Mouse (Mus musculus) 3T3-L1 (cell line): Measurements from ENCODE around the gene 4921504E06Rik.
A peak's percentile ranks its signal among the peaks of the same experiment; 100 is the strongest.

Experiments used
- DNase-seq: peaks from one replicate; pipeline ENCODE4 v3.0.0-alpha.2; 2015; ENCODE audit warnings: low read depth, low spot score

The 4921504E06Rik gene

DNA sequence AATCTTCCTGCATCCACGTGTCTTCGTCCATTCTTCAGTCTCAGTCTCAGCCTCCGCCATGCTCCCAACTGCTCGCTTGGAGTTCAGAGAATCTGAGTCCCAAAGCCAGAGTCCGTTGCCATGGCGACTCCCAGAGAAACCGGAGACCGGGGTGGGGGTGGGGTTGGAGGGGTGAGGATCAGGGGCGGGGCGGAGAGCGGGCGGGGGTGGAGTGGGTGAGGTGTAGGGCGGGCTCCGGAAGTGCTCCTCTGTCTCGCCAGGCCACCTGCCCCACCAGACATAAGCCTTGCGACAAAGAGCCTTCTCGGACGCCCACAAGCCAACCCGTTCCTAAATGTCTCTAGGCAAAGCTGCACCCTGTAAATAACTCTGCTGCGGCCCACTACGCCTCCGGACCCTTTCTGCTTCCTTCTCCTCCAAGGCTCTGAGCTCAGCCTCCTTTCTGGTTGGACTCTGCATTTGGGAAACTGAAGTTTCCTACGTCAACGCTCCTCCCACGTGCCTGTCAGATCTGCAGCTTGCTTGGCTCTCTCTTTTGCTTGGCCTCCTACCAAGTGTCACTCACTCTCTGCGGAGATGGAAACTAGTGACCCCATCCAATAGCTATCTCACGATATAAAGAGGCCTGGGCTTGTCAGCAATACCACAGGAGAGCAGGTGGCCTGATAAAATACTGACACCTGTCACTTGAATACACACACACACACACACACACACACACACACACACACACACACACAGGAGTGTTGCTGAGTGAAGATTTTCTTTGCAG is at the start of gene 4921504E06Rik:
TSS of gene 4921504E06Rik (minus strand) at position 94 of the 772 bp plus-strand sequence.
- no peak for DNase-seq

DNA sequence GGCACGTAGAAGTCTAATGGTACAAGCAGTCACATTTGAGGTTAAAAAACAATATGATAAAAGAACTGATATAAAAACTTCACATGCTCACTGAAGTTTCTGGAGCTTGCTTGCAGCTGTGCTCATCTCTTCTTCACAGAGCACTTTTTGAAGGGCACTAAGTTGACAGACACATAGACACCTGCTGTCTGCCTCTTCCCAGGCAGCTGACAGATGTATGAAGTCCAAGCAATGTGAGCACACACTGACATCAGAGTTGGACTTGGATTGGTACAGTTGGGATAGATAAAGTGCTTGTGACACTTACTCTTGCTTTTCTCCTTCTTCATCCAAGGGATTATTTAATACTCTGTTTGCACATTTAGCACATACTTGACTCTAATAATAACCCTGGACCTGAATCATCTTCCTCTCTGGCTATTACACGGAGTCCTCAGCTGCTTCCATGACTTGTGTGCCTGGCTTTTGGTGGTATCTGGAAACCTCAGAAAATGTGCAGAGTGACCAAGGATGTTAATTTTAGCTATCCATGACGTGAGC is 47.7 kb upstream of the 4921504E06Rik start:
- no peak for DNase-seq

DNA sequence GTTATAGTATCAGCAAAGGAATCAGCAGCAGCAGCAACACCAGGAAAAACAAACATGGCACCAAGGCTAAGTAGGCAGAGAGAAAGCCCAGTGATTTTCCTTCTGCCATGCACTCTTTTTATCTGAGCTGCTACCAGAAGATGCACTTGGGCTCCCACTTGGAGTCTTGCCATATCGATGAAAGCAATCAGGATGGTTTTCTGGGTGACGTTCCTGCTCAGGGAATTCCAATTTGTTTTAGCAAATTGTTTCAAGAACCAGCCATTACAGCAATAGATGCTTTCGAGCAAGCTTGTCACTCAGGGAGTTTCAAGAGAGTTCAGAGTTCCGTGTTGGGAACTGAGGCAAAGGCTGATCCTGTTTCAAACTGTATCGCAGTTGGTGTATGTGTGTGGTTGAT is 47.1 kb upstream of the 4921504E06Rik start:
- DNase-seq, result no peak

DNA sequence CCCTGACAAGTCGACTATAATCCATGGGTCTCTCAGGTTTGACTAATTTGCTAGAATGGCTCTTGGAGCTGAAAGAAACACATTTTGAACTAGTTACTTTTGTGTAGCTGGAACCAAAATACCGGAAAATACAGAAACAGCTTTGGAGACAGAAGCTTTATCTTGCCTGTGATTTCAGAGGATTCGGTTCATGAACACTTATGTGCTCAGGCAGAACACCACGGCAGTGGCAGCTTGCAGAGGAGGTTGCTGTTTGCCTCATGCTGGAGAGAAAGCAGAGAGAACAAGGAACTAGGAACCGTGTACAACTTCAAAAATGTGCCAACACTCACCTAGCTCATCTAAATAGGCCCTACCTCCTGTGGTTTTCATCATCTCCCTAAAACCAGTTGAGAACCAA is 46.1 kb upstream of the 4921504E06Rik start:
- no peak for DNase-seq

DNA sequence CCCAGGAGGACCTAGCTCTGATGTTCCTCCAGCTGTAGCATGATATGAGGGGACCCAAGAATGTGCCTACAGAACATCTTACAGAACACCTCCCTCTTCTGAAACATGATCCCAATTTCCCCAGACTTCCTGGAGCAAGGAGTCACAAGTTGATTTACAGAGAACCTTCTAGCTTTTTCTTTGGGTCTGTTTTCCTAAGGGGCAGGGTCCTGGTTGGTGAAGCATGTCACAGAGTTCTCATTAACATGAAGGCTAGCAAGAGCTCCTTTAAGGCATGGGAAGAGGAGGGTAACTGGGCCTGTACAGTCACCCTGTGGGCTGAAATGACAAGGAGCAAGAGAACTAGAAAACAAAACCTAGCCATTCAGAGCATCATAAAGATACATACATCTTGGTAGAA is 43.3 kb upstream of the 4921504E06Rik start:
- no peak for DNase-seq

DNA sequence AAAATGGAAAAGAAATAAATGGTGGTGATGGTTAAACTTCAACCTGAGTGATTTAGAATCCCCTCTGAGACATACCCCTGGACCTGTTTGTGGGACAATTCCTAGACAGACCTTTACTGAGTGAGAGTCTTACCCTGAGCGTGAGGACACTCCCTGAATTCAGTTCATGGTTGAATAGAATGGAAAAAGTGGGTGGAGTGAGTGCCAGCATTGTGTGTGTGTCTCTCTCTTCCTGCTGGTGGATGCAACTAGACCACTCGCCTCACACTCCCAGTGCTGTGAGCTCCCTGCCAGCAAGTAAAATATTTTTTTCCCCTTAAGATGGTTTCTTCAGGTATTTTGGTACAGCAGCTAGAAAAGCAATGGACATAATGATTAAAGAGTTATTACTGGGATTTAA is 42.7 kb upstream of the 4921504E06Rik start:
- no peak for DNase-seq

DNA sequence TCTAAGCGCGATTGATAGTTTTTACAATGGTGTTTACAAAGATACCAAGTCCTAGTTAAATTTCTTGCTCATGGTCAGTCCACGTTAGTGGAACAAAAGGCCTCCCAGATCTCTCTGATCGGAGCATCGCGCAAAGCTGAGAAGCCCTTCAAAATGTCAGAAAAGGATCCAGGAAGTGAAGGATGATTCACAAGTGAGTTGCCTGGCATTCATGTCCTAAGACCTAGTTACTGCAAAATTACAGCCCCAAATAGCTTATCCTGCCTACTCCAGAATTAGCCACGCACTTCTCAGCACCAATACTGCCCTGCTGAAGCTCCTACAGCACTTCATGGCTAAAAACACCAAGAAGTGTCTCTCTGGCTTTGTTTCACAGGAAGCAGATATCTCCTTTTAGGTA is 41.1 kb upstream of the 4921504E06Rik start:
- no peak for DNase-seq

DNA sequence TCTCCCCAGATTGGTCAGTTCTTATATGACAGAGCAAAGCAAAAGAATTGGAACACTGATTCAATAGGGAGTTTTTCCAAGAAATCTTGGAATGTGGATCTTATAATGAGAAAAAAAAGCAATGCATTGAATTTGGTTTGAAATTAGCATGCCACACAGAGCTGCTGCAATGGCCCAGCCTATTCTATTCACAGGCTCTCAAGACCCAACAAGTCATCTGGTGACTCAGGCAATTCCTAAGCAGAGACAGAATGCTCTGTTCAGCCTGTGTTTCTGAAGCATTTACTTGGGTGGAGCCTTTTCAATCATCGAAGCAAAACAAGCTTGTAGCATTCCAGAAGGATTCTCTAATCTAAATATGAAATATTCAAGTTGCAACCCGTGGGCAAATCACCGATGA is 26.1 kb upstream of the 4921504E06Rik start:
- DNase-seq, result peak; percentile 73

DNA sequence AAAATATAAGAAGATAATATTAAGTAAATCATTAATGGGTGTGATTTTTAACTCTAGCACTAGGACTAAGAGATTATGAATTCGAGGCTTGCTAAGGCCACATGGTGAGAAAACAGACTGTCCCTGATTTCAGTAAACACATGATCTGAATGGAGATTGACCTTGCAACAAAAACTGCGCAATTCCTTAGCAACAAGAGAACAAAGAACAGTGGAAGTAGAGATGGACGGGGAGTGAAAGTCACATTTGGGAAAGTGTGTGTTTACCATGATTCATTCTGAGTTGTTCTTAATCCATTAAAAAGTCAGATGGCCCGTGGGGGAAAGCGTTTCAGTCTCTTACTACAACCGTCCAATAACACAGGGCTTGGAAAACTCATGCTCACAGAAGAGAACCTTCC is 25.5 kb upstream of the 4921504E06Rik start:
- DNase-seq, result peak; percentile 55

DNA sequence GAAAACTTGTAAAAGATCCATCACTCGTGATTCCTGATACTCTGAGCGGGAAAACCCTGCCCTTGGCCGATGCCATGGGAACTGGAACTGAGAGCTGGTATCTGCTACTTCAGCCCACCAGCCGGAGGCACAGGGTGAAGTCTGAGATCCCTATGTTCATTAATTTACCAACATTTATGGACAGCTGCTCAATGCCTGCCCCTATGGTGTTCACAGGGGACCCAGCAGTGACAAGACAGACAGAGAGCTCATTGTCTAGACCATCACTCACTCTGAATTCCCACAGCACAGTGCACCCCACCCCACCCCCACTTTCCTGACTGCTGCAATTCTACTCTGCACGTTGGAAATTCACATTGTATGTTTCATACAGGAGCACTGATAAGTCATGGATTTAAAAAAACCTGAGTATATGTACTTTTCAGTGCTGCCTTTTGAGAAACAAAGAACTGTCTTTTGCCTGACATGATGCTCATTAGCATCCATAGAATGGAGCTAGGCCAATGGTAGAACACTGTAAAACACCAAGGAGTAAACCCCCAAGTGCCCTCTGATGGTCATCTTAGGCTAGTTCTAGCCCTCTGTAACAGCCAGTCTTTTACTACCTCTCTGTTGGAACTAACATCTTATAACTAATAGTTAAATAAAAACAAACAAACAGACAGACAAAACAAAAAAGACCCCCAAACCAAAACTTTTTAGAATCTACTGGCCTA is 8.6 kb upstream of the 4921504E06Rik start:
- DNase-seq, result no peak

DNA sequence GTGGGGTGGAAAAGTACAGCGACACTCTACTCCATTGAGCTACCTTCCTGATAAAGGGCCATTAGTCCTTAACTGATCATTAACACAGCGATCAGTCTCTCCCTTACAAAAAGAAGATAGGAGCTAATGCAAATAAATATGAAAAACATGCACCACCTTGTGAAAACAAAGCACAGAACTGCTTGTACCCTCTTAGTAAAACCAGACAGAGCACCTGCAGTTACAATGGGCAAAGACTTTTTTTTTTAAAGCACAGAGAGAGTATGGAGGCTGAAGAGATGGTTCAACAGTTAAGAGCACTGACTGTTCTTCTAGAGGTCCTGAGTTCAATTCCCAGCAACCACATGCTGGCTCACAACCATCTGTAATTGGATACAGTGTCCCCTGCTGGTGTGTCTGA is 6.9 kb upstream of the 4921504E06Rik start:
- no peak for DNase-seq

DNA sequence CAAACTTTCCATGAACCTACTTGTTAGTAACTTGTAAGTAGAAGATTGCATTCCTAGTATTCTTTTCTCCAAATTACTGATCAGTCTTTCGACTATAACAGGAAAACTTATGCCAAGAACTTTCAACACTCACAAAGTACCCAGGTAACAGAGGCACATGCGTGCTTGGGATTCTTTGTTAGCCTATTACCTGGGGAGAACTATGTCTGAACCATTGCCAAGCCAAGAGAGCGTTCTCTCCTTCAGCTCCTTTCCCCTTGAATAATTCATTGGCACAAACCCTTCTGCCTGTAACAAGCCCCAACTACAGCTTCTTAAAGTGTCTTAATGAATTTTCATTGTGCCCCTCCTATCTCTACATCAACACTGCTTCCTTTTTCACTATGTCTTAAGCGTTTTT is 6.4 kb upstream of the 4921504E06Rik start:
- DNase-seq, result no peak

DNA sequence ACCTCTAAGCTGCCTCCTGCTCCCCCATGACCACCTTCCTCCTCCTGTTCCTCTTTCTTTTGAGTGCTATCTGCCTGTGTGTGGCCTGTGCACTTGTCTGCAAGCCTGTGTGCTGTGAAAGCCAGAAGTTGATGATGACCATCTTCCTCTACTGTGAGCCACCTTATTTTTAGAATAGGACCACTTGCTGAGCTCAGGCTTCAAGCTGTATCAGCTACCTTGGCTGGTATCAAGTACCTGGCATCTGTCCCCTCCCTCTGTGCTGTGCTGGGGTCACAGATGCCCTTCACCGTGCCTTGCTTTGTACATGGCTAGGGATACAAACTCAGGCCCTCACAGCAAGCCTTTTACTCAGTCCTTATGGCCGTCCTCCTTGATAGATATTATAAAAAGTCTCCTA is 2.3 kb downstream of the 4921504E06Rik start:
- DNase-seq, result no peak

DNA sequence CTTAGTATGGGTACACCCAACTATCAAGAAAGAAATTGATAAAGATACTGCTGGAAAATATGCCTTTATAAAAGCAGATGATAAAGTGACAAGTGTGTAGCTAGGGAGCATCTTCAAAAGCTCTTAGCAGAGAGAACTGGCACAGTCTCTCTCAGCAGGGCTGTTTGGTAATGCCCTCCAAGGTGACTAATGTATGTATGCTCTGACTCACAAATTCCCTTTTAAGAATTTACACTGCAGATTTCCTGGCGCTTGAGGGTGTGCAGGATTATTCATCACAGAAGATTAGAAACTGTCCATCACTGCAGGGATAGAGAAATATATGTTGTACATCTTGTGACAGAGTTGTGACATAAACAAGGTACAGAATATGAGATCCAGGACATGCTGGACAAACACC is 12.8 kb downstream of the 4921504E06Rik start:
- peak; percentile 70 for DNase-seq

DNA sequence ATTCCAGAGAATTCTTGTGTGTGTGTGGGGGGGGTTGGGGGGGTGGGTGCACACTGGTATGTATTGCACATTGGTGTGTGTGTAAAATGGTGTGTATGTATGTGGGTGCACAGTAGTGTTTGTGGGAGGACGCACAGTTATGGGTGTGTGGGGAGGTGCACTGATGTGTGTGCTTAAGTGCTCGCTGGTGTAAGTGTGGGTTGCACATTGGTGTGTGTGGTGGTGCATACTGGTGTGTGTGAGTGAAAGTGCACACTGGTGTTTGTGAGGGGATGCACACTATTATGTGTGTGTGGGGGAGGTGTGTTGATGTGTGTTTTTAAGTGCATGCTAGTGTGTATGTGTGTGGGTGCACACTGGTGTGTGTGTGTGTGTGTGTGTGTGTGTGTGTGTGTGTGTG is 24.3 kb downstream of the 4921504E06Rik start:
- no peak for DNase-seq

DNA sequence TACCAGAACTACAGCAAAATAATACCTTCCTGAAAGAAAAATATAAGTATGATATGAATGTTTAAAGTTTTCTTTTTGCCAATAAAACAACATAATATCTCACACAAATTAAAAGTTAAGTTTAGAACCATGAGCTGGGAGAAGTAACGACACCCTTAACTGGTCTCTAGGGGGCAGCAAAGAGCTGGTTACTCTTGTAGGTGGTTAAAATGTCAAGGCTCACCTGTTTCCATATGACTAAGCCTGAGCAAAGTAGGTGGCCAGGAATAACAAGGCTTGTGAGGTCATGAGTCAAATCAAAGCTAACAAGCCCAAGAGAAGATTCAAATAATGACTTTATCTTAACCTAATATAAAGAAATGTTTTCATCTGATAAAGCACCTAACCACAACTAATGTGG is 24.9 kb downstream of the 4921504E06Rik start:
- DNase-seq, result peak; percentile 68

DNA sequence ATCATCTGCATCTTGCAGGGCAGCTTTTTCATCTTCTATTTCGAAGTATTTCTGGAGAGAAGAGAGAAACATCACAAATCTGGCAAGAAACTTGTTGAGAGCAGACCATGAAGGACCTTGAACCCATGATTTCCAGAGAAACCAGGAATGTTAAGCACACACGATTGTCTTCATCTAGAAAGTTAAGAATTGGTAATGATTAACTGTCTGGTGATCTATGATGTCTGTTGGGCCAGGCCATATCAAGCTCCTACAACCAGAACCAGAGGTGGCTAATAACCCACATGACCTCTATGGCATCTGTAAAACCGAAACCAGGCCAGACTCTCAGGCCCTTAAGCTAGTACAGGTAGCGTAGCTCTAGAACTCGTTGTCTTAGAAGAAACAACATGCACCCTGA is 29.6 kb downstream of the 4921504E06Rik start:
- no peak for DNase-seq

DNA sequence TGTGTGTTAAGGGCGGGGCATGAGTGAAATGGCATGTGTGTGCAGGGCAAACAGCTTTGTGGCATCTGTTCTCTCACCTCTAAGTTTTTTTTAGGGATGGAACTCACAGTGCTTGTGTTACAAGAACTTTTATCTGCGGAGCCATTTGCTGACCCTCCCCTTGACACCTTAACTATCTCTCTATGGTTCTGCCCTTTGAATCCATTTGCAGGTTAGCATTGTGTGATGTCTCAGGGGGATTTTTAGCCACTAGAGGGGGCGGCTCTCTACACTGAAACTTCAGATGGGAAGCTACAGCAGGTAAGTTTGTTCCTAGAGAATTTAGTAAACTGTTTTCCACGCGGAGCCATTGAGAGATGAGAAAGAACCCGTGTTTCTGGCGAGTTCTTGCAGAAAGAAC is 32.1 kb downstream of the 4921504E06Rik start:
- DNase-seq, result no peak

DNA sequence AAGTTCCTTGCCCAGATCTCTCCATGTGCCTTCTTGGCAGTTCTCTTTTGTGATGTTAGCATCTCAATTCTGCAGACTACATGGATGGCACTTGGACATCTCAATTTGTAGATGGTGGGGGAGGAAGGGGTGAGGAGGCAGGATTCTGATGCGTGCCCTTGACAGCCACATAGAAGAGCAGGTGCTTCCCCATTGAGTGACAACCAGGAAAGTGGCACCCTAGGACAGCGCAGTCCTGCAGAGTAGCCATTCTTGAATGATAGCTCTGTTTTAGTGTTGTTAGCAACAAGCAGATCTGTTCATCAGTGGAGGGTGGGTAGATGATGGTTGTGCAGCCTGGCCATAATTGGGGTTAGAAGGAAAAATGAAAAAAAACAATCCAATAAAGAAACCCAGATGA is 33.1 kb downstream of the 4921504E06Rik start:
- DNase-seq, result no peak

DNA sequence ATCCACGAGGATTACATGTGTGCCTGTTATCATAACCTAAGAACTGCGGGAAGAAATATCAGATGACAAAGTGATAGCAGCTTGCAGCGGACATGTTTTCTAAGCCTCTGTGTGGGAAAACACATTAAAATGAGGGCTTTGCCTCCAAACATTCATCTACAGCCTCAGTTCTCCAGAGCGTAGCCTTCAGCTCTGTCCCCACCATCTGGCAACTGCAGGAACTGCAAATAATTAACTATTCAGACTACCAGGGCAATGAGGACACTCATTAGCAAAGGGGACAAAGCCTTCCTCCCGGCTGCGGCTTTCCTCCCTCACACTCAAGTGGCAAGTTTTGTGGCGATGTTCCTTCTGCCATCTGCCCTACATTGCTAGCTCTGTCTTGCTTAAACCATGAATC is 33.9 kb downstream of the 4921504E06Rik start:
- DNase-seq, result peak; percentile 58

DNA sequence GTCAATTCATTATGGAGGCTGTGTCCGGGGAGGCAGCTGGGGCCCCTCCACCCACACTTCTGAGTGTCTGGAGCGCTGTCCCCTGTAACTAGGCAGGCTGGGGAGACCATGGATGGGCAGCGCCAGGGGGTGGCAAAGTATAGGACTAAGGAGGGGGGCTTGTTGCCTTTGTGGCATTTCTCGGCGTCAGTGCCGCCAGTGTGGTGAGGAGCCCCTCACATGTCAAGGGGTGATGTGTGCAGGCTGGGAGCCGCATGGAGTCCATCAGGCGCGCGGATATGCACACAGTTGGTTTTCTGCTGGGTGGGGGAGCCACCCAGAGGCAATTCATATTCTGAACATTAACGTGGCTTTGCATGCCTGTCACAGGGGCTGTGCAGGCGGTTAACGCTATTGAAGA is 35.8 kb downstream of the 4921504E06Rik start:
- no peak for DNase-seq

DNA sequence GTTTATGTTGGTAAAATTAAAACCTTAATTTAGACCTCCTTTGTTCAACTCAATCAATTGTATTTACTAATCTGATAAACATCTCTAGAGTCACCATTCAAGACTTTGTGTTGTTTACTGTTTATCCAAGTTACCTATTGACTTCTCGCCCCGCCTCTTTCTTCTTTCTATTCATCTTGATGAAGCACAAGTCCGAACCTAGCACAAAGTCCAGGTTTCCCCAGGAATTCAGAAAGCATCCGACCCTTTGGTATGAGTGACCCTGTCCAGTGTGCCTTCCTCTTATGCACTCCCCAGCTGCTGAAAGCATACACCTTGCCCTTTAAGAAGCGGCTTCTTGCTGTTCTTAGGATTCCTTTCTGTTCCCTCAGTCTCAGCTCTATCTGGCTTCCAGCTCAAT is 41.3 kb downstream of the 4921504E06Rik start:
- DNase-seq, result no peak

DNA sequence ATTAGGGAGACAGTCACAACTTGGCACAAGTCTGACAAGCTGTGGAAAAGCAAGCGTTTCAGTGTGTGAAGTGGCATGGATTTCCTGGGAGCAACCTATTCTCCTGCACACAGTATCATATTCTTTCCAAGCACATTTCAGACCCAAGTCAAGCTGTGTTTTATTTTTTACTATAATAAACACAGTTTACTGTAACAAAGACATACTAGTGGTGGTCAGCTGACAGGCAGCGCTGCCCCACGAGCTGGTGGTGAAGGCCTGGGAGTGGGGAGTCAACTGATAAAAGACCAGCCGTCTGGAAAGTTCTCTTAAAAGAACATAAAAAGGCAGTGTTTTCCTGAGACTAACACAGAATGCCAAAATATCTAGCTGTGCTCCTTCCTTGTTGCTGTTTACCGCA is 42.7 kb downstream of the 4921504E06Rik start:
- DNase-seq, result no peak
